Mouse (Mus musculus) c-Kit-positive CD71-positive TER-119-positive erythroid progenitor cells, embryonic 14.5 days (primary cell): ENCODE data around the gene Spata5.

Experiments used
- DNase-seq: peaks from one replicate; pipeline ENCODE4 v3.0.0-alpha.2; 2013; ENCODE audit warnings: low spot score

Spata5 gene

DNA sequence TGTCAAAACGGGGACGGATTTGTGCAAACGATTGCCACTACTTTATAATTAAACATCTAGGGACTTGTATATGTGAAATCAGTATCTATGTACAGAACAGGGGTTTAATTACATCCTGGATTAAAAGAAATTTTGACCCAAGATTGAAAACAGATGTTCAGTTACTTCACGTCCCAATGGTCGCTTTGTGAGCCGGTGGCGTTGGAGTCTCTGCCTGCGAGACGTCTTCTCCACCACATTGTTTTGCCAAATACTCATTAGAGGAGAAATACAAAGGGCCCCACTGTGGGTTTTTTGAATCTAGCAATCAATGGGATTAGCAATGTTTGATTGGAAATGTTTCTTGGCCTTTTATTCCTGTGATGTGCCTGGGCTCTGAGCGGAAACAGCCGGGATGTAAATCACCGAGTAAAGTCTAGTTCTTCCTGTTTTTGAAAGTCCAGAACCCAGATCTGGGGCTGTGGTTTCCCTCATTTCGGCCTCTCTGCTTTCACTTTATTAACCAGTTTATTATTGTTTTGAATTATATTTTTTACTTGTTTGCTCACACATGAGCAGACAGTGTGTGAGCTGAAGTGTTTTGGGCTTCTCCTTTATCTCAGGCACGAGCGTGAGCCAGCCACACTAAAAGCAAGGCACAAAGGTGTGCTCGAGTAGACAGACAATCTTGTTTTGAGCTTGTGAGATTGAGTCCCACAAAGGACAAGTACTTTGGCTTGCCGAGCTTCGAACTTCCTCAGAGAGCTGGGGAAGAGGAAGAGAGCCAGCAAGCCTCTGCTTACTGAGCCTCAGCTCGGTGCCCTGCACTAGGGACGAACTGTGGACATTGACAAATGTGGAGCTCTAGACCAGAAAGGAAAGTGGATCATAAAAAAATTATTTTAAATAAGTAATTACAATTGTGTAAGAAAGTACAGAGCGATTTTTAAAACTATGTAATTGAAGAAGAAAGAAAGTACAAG lies 197.2 kb downstream of the Spata5 start:
- no peak for DNase-seq
